Mouse (Mus musculus): ENCODE measurements around the gene Etv4. TPM values are rescaled to one million over a fixed set of nuclear protein-coding genes. Genes with fewer than 3 reads are reported as not detected.

The Etv4 gene
- polyA plus RNA-seq, 1 experiment from 2014 or later = 3.9 TPM

GRCm38 (mm10) chr11:101763723-101764122, 21.4 kb downstream of the Etv4 start:
- ATAC-seq (replicated peaks; ENCODE audit: low FRiP score) (no peak), DNase-seq (ENCODE audit: low spot score) (no peak)
- Histone ChIP-seq H3K36me3 (ENCODE audit: control insufficient read depth, insufficient read depth, low read length) (peaks cover 42% of the 10 kb centered on the region), H3K4me1 (replicated peaks; ENCODE audit: control insufficient read depth, insufficient read depth, low read length) (no peaks in the 10 kb centered on the region), H3K4me3 (ENCODE audit: low read depth, low read length) (no peak overlapping the region), H3K27me3 (replicated peaks; ENCODE audit: control insufficient read depth, insufficient read depth, low read length) (no peaks in the 10 kb centered on the region), H3K4me2 (no peak overlapping the region), H3K27ac (ENCODE audit: low read depth, low read length) (no peak overlapping the region), H3K9me3 (ENCODE audit: control insufficient read depth, low read length) (no peaks in the 10 kb centered on the region), H3K9ac (ENCODE audit: low read depth, low read length) (no peak overlapping the region)
- 59% methylated on average over 7 of the region's 7 CpGs for WGBS

GRCm38 (mm10) chr11:101759530-101759929, 25.6 kb downstream of the Etv4 start:
- ATAC-seq (replicated peaks; ENCODE audit: low FRiP score) (no peak), DNase-seq (ENCODE audit: low spot score) (no peak)
- Histone ChIP-seq H3K4me3 (ENCODE audit: low read depth, low read length) (no peak overlapping the region), H3K27me3 (replicated peaks; ENCODE audit: control insufficient read depth, insufficient read depth, low read length) (no peaks in the 10 kb centered on the region), H3K4me1 (replicated peaks; ENCODE audit: control insufficient read depth, insufficient read depth, low read length) (no peaks in the 10 kb centered on the region), H3K9ac (ENCODE audit: low read depth, low read length) (no peak overlapping the region), H3K9me3 (ENCODE audit: control insufficient read depth, low read length) (no peaks in the 10 kb centered on the region), H3K4me2 (no peak overlapping the region), H3K27ac (ENCODE audit: low read depth, low read length) (no peak overlapping the region), H3K36me3 (ENCODE audit: control insufficient read depth, insufficient read depth, low read length) (peaks cover 41% of the 10 kb centered on the region)
- 90% methylated on average over 3 of the region's 3 CpGs for WGBS

- Histone ChIP-seq H3K27ac (ENCODE audit: low read depth, low read length) (no peak overlapping the region), H3K9me3 (ENCODE audit: control insufficient read depth, low read length) (no peaks in the 10 kb centered on the region), H3K4me1 (replicated peaks; ENCODE audit: control insufficient read depth, insufficient read depth, low read length) (no peaks in the 10 kb centered on the region), H3K9ac (ENCODE audit: low read depth, low read length) (no peak overlapping the region), H3K27me3 (replicated peaks; ENCODE audit: control insufficient read depth, insufficient read depth, low read length) (no peaks in the 10 kb centered on the region), H3K36me3 (ENCODE audit: control insufficient read depth, insufficient read depth, low read length) (peaks cover 46% of the 10 kb centered on the region), H3K4me3 (ENCODE audit: low read depth, low read length) (no peak overlapping the region), H3K4me2 (no peak overlapping the region)
- DNase-seq (ENCODE audit: low spot score) = no peak
- 85% methylated on average over 5 of the region's 5 CpGs for WGBS
- no peak for ATAC-seq (replicated peaks; ENCODE audit: low FRiP score)
Observed at GRCm38 (mm10) chr11:101758431-101758830, 26.7 kb downstream of the Etv4 start.

GRCm38 (mm10) chr11:101757366-101757765, 27.8 kb downstream of the Etv4 start:
- DNase-seq (ENCODE audit: low spot score) = no peak
- ATAC-seq (replicated peaks; ENCODE audit: low FRiP score) = no peak
- no peak overlapping the region for H3K4me2 ChIP-seq
- no peaks in the 10 kb centered on the region for H3K4me1 ChIP-seq (replicated peaks; ENCODE audit: control insufficient read depth, insufficient read depth, low read length)
- peaks cover 55% of the 10 kb centered on the region for H3K36me3 ChIP-seq (ENCODE audit: control insufficient read depth, insufficient read depth, low read length)
- H3K27me3 ChIP-seq (replicated peaks; ENCODE audit: control insufficient read depth, insufficient read depth, low read length) = no peaks in the 10 kb centered on the region
- 89% methylated on average over 8 of the region's 8 CpGs for WGBS
- H3K4me3 ChIP-seq (ENCODE audit: low read depth, low read length) = no peak overlapping the region
- no peak overlapping the region for H3K9ac ChIP-seq (ENCODE audit: low read depth, low read length)
- no peak overlapping the region for H3K27ac ChIP-seq (ENCODE audit: low read depth, low read length)
- H3K9me3 ChIP-seq (ENCODE audit: control insufficient read depth, low read length) = no peaks in the 10 kb centered on the region

- H3K36me3 ChIP-seq (ENCODE audit: control insufficient read depth, insufficient read depth, low read length) = peaks cover 60% of the 10 kb centered on the region
- no peaks in the 10 kb centered on the region for H3K27me3 ChIP-seq (replicated peaks; ENCODE audit: control insufficient read depth, insufficient read depth, low read length)
- H3K4me2 ChIP-seq = no peak overlapping the region
- DNase-seq (ENCODE audit: low spot score) (no peak), ATAC-seq (replicated peaks; ENCODE audit: low FRiP score) (no peak)
- WGBS = 96% methylated on average over 8 of the region's 8 CpGs
- H3K27ac ChIP-seq (ENCODE audit: low read depth, low read length) = no peak overlapping the region
- H3K9ac ChIP-seq (ENCODE audit: low read depth, low read length) = no peak overlapping the region
- H3K9me3 ChIP-seq (ENCODE audit: control insufficient read depth, low read length) = no peaks in the 10 kb centered on the region
- H3K4me1 ChIP-seq (replicated peaks; ENCODE audit: control insufficient read depth, insufficient read depth, low read length) = no peaks in the 10 kb centered on the region
- no peak overlapping the region for H3K4me3 ChIP-seq (ENCODE audit: low read depth, low read length)
Observed at GRCm38 (mm10) chr11:101756616-101757015, 28.6 kb downstream of the Etv4 start.

- Histone ChIP-seq H3K4me2 (peak overlapping the region; percentile 80), H3K4me1 (replicated peaks; ENCODE audit: control insufficient read depth, insufficient read depth, low read length) (no peaks in the 10 kb centered on the region; the same call in 1 of the 2 replicates), H3K27ac (ENCODE audit: low read depth, low read length) (peak overlapping the region; percentile 37; the same call in 1 of the 2 replicates), H3K4me3 (ENCODE audit: low read depth, low read length) (peak overlapping the region; percentile 91), H3K9me3 (ENCODE audit: control insufficient read depth, low read length) (no peaks in the 10 kb centered on the region), H3K9ac (ENCODE audit: low read depth, low read length) (peak overlapping the region; percentile 81), H3K27me3 (replicated peaks; ENCODE audit: control insufficient read depth, insufficient read depth, low read length) (no peaks in the 10 kb centered on the region), H3K36me3 (ENCODE audit: control insufficient read depth, insufficient read depth, low read length) (peaks cover 14% of the 10 kb centered on the region)
- 17% methylated on average over 9 of the region's 9 CpGs for WGBS
- no peak for ATAC-seq (replicated peaks; ENCODE audit: low FRiP score)
- no peak for DNase-seq (ENCODE audit: low spot score)
Observed at GRCm38 (mm10) chr11:101733596-101733995, 51.6 kb downstream of the Etv4 start.

DNA sequence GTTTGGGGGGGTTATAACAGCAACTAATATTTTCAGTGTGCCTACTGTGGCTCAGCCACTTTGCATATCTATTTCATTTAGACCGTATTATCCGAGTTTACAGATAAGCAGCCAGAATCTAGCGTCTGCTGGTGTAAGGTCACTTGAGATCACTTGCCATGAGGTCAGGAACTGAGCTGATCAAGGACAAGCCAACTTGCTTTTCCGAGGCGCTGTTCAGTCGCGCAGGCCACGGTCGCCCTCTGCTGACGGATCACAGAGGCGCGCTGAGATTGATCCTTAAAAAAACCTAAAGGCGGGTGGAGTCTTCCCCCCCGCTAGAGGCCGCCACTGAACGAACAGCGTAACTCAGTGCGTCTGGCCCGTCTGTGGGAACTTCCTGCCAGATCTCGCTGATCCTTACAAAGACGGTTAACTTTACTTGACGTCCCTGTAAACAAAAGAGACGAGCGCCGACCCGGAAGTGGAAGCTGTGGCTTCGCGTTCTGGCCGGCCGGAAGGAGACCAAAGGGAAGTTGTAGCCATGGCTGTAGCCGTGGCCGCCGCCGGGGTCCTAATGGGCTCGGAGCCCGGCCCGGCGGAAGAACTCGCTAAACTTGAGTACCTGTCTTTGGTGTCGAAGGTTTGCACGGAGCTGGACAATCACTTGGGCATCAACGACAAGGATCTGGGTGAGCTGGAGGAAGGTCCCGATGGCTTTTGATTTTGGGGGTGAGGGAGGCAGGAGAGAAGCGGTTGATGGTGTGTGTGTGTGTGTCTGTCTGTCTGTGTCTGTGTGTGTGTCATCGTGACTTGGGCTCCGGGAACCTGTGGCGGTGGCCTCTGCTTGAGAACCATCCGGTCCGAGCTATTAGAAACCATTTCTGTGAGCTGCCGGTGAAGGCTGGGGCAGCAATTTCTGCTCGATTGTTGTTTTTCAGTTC, 52.4 kb downstream of the Etv4 start, which contains the start of gene Dhx8:
Gene Dhx8, plus strand, starts transcription at position 402 of the 923 bp plus-strand sequence.
- peak; percentile 96 for DNase-seq (ENCODE audit: low spot score)
- Histone ChIP-seq H3K4me1 (replicated peaks; ENCODE audit: control insufficient read depth, insufficient read depth, low read length) (no peaks in the 10 kb centered on the region; the same call in 1 of the 2 replicates), H3K27me3 (replicated peaks; ENCODE audit: control insufficient read depth, insufficient read depth, low read length) (no peaks in the 10 kb centered on the region), H3K4me3 (ENCODE audit: low read depth, low read length) (peak within 1 kb of the TSS; percentile 91), H3K27ac (ENCODE audit: low read depth, low read length) (peak within 1 kb of the TSS; percentile 37), H3K9ac (ENCODE audit: low read depth, low read length) (peak within 1 kb of the TSS; percentile 81), H3K36me3 (ENCODE audit: control insufficient read depth, insufficient read depth, low read length) (peaks cover 7% of the 10 kb centered on the region), H3K4me2 (peak within 1 kb of the TSS; percentile 80), H3K9me3 (ENCODE audit: control insufficient read depth, low read length) (no peaks in the 10 kb centered on the region)
- ATAC-seq (replicated peaks; ENCODE audit: low FRiP score) = peak; percentile 95
- WGBS = under 1% methylated on average over 51 of the region's 51 CpGs

GRCm38 (mm10) chr11:101729308-101729707, 55.9 kb downstream of the Etv4 start:
- WGBS = 38% methylated on average over 3 of the region's 3 CpGs
- no peaks in the 10 kb centered on the region for H3K27me3 ChIP-seq (replicated peaks; ENCODE audit: control insufficient read depth, insufficient read depth, low read length)
- H3K4me3 ChIP-seq (ENCODE audit: low read depth, low read length) = no peak overlapping the region
- no peaks in the 10 kb centered on the region for H3K36me3 ChIP-seq (ENCODE audit: control insufficient read depth, insufficient read depth, low read length)
- no peak overlapping the region for H3K27ac ChIP-seq (ENCODE audit: low read depth, low read length)
- H3K4me1 ChIP-seq (replicated peaks; ENCODE audit: control insufficient read depth, insufficient read depth, low read length) = no peaks in the 10 kb centered on the region; the same call in 1 of the 2 replicates
- no peak for ATAC-seq (replicated peaks; ENCODE audit: low FRiP score)
- no peak for DNase-seq (ENCODE audit: low spot score)
- no peak overlapping the region for H3K4me2 ChIP-seq
- H3K9me3 ChIP-seq (ENCODE audit: control insufficient read depth, low read length) = no peaks in the 10 kb centered on the region
- H3K9ac ChIP-seq (ENCODE audit: low read depth, low read length) = no peak overlapping the region

- ATAC-seq (replicated peaks; ENCODE audit: low FRiP score) (no peak), DNase-seq (ENCODE audit: low spot score) (no peak)
- H3K9me3 ChIP-seq (ENCODE audit: control insufficient read depth, low read length) = no peaks in the 10 kb centered on the region
- 66% methylated on average over 2 of the region's 2 CpGs for WGBS
- H3K4me3 ChIP-seq (ENCODE audit: low read depth, low read length) = no peak overlapping the region
- H3K9ac ChIP-seq (ENCODE audit: low read depth, low read length) = no peak overlapping the region
- H3K27me3 ChIP-seq (replicated peaks; ENCODE audit: control insufficient read depth, insufficient read depth, low read length) = no peaks in the 10 kb centered on the region
- H3K4me2 ChIP-seq = no peak overlapping the region
- H3K36me3 ChIP-seq (ENCODE audit: control insufficient read depth, insufficient read depth, low read length) = no peaks in the 10 kb centered on the region
- no peaks in the 10 kb centered on the region for H3K4me1 ChIP-seq (replicated peaks; ENCODE audit: control insufficient read depth, insufficient read depth, low read length)
- H3K27ac ChIP-seq (ENCODE audit: low read depth, low read length) = no peak overlapping the region
Observed at GRCm38 (mm10) chr11:101726765-101727164, 58.4 kb downstream of the Etv4 start.
